Mouse (Mus musculus): ENCODE results near the gene Sult1a1.

GRCm38 (mm10) chr7:126655695-126656094, 20.5 kb downstream of the Sult1a1 start:
- TF ChIP-seq CTCF (IDR thresholded peaks at IDR 0.05) (no peak), EP300 (IDR thresholded peaks at IDR 0.05) (no peak)

All from lung, postnatal 0 days (tissue).